Mouse (Mus musculus) cortical plate, adult 2 months (tissue): ENCODE results near the gene Slc25a29. TPM values are rescaled to one million over a fixed set of nuclear protein-coding genes. Genes with fewer than 3 reads are reported as not detected.

Source experiments
- H3K27ac ChIP-seq: fragments of 200-500 bp; 2 replicates; pipeline ENCODE4 v1.5.1; 2012; ENCODE audit warnings: low read length, control low read depth, inconsistent platforms; ENCODE audit not compliant: insufficient read depth
- H3K4me1 ChIP-seq: fragments of 200-500 bp; 2 replicates; pipeline ENCODE4 v1.6.1; 2011; ENCODE audit warnings: low read length; ENCODE audit not compliant: control insufficient read depth, insufficient read depth
- H3K4me3 ChIP-seq: fragments of 200-500 bp; 2 replicates; pipeline ENCODE4 v1.5.1; 2011; ENCODE audit warnings: mild to moderate bottlenecking, low read length, control low read depth; ENCODE audit not compliant: insufficient read depth
- CTCF ChIP-seq: fragments of 200-500 bp; IDR thresholded peaks from 2 replicates; pipeline ENCODE4 v1.5.1; 2011; ENCODE audit warnings: mild to moderate bottlenecking, control low read depth, low read length; ENCODE audit not compliant: insufficient read depth; ENCODE audit errors: extremely low read depth
- POLR2A ChIP-seq: fragments of 200-500 bp; IDR thresholded peaks from 2 replicates; pipeline ENCODE4 v1.6.1; 2011; ENCODE audit warnings: mild to moderate bottlenecking, low read length, control low read depth; ENCODE audit not compliant: insufficient read depth; ENCODE audit errors: extremely low read depth
- polyA plus RNA-seq: library from polyadenylated mRNA; depleted of rRNA; stranded (reverse); fragments of >200 nt; gene quantifications from 2 replicates; pipeline ENCODE4 v1.2.3, GENCODE M21; 2012

Slc25a29 gene
- polyA plus RNA-seq, 1 experiment: 17.4 TPM

DNA sequence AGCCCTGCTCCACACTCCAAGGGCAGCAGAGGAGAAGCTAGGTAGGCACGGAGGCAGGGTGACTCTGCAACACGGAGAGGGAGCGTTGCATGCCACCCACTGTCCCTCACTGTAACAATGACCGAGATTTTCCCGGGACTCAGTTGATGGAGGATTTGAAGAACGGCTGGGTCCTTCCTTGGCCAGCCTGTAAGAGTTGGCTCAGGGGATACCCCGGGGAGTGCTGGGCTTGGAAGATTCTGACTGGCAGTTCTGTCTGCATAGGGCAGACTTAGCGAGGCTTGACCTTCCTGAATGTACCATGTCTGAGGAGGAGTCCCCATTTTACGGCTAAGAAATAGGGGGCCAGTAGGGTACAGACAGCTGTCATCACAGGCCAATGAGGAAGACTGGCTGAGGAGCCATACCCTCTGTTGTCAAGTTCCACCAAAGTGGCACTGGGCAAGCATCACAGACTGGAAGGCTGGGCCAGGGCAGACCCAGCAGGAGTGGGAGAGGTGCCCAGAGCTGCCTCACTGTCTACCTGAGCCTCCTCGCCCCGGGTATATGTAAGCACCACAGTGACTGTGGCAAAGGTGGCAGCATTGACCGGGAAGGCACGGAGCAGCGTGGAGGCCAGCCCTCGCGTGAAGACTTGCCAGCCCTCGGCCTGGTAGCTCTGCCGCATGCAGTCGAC lies 9.3 kb downstream of the Slc25a29 start:
- Histone ChIP-seq H3K4me3 (no peak overlapping the region), H3K27ac (no peak overlapping the region), H3K4me1 (peaks cover 2% of the 10 kb centered on the region)
- TF ChIP-seq POLR2A: no peak
- TF ChIP-seq CTCF: no peak

DNA sequence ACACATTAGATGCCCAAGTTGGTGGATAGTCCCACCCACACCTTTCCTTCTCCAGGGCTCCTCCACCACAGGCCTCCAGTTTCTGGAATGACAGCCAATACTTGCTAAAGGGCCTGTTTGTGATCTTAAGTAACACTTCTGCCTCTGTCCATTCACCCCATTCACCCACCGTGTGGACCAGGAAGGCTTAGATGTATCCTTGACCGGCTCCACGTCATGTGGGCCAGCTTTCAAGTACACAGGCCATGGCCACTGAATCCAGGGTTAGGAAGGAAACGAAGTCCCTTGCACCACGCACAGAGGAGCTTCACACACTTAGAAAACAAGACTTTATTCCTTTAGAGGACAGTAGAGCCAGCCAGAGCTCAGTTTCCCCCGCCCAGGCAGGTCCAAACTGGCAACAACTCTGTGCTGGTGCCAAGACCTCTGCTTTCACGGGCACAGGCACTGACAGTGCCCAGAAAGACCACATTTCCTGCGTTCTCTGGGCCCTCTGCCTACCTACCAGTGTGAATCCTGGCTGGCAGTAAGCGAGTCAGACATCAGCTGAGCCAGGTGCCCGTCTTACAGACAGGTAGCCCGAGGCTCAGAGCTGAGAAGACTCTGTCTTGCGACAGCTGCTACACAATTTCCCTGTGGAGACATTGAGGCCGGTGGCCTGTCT lies 10.0 kb downstream of the Slc25a29 start:
- Histone ChIP-seq H3K4me3 (no peak overlapping the region), H3K27ac (no peak overlapping the region), H3K4me1 (peaks cover 2% of the 10 kb centered on the region; the same call in 1 of the 2 replicates)
- TF ChIP-seq POLR2A (no peak), CTCF (no peak)

- H3K4me3 ChIP-seq: no peak overlapping the region
- H3K27ac ChIP-seq: no peak overlapping the region
- TF ChIP-seq CTCF (no peak), POLR2A (no peak)
Measured at GRCm38 (mm10) chr12:108824225-108824874, 11.3 kb downstream of the Slc25a29 start.

GRCm38 (mm10) chr12:108823036-108823435 lies 12.6 kb downstream of the Slc25a29 start:
- TF ChIP-seq CTCF: no peak
- no peak for TF ChIP-seq POLR2A
- H3K27ac ChIP-seq: no peak overlapping the region
- H3K4me3 ChIP-seq: no peak overlapping the region
- H3K4me1 ChIP-seq: no peaks in the 10 kb centered on the region

More at GRCm38 (mm10) chr12:108824225-108824874, 11.3 kb downstream of the Slc25a29 start:
- H3K4me1 ChIP-seq: no peaks in the 10 kb centered on the region

GRCm38 (mm10) chr12:108820461-108820860 lies 15.2 kb downstream of the Slc25a29 start:
- Histone ChIP-seq H3K4me1 (no peaks in the 10 kb centered on the region), H3K27ac (no peak overlapping the region), H3K4me3 (no peak overlapping the region)
- TF ChIP-seq CTCF (no peak), POLR2A (no peak)

DNA sequence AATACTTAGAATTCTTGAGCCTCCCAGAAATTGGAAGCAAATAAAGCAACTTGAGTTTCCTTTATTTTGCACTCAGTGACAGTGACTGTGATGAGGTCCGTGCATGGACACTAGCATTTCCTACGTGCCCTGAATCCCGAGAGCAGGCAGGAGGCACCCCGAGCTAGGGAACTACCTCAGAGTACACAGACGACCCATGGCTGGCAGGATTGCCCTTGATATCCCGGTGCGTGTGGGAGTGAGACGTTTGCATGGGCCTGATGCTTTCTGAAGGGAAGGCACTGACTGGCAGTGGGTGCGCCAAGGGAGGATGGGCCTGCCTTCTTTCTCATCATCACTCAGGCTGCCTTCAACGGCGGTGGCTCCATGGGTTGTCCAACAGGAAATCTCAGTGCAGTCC lies 19.1 kb downstream of the Slc25a29 start:
- peaks cover 8% of the 10 kb centered on the region for H3K4me1 ChIP-seq
- H3K4me3 ChIP-seq: no peak overlapping the region
- no peak overlapping the region for H3K27ac ChIP-seq
- TF ChIP-seq CTCF (no peak), POLR2A (no peak)

- Histone ChIP-seq H3K27ac (no peak overlapping the region), H3K4me1 (peaks cover 8% of the 10 kb centered on the region), H3K4me3 (no peak overlapping the region)
- TF ChIP-seq CTCF: no peak
- no peak for TF ChIP-seq POLR2A
Measured at GRCm38 (mm10) chr12:108814470-108814869, 21.2 kb downstream of the Slc25a29 start.

DNA sequence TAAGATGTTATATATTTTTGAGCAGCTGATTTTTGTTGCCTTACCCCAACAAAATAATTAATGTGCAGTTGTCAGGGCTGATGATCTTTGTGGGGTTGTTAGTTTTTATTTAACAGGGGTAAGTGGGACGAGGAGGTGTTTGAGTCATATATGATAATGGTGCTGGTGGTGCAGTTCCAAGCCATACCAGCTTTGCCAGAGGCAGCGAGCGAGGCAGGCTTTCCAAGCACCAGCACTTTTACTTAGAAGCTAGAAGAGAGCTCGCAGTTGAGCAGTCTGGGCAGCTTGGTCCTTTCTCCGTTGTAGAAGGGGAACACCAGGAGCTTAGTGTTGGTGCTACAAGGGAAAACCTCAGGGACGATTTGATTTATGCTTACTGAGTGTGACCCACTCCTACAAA lies 23.2 kb downstream of the Slc25a29 start:
- Histone ChIP-seq H3K4me3 (no peak overlapping the region), H3K27ac (no peak overlapping the region), H3K4me1 (peaks cover 12% of the 10 kb centered on the region)
- TF ChIP-seq CTCF (no peak), POLR2A (no peak)

GRCm38 (mm10) chr12:108811133-108811532 lies 24.6 kb downstream of the Slc25a29 start:
- H3K27ac ChIP-seq: no peak overlapping the region
- no peak overlapping the region for H3K4me3 ChIP-seq
- no peak for TF ChIP-seq POLR2A
- peak; percentile 51; the same call in 1 of the 2 replicates for TF ChIP-seq CTCF
- H3K4me1 ChIP-seq: peaks cover 15% of the 10 kb centered on the region

- Histone ChIP-seq H3K27ac (no peak overlapping the region), H3K4me1 (peaks cover 15% of the 10 kb centered on the region), H3K4me3 (no peak overlapping the region)
- no peak for TF ChIP-seq POLR2A
- TF ChIP-seq CTCF: no peak
Measured at GRCm38 (mm10) chr12:108810309-108810708, 25.4 kb downstream of the Slc25a29 start.
